Mouse (Mus musculus): ENCODE results near the gene Tmem214.

Tmem214 gene

DNA sequence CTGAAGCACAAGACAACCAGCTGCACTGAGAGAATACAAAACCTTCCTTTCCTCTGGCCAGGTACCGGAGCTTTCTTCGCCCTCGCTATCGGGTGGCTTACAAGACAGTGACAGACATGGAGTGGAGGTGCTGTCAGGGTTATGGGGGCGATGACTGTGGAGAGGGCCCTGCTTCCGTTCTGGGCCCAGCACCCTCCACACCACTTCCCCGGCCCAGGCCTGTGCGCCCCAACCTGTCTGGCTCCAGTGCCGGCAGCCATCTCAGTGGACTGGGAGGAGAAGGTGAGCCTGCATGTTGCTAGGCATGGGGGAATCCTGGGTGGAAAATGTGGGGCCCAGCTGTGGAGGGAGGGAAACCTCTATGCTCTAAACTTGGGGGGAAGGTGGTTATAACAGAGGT, 47.6 kb downstream of the Tmem214 start:
- no peak for DNase-seq (ENCODE audit: low spot score)

DNA sequence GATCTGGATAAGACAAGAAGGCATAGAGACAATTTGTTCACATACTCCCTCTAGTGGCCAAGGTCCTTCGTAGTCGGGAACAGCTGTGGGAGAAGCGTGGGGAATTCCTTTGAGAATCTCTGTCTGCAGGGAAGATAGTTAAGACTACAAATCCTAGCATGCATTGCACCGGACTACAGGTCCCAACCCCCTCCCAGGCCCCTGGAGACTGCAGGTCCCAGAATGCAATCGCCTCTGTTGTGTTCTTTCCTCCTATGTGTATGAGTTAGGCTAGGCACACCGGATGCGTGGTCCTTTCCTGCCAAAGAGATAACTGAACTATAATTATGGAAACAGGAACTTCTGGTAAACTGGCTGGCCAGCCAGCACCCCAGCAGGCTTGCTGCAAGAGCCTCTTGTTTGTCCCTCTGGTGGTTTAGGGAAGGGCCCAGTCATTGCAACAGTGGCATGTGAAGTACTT, 48.2 kb downstream of the Tmem214 start:
- DNase-seq (ENCODE audit: low spot score): peak; percentile 81

DNA sequence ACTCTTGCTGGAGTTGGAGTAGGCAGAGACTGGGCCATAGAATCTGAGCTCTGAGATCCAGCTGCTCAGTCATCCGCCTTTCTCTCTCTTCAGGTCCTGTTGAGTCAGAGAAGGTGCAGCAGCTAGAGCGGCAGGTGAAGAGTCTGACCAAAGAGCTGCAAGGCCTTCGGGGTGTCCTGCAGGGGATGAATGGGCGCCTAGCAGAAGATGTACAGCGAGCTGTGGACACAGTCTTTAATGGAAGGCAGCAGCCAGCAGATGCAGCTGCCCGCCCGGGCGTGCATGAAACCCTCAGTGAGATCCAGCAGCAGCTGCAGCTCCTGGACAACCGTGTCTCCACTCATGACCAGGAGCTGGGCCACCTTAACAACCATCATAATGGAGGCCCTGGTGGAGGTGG, 49.0 kb downstream of the Tmem214 start:
- DNase-seq (ENCODE audit: low spot score): no peak

DNA sequence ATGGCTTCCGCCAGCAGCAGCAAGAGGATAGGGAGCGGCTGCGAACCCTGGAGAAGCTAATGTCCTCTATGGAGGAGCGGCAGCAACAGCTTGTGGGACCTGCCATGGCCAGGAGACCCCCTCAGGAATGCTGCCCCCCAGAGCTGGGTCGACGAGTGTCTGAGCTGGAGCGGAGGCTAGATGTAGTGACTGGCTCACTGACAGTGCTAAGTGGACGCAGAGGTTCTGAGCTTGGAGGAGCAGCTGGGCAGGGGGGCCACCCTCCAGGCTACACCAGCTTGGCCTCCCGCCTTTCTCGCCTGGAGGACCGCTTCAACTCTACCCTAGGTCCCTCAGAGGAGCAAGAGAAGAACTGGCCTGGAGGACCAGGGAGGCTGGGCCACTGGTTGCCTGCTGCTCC, 49.5 kb downstream of the Tmem214 start:
- DNase-seq (ENCODE audit: low spot score): no peak

DNA sequence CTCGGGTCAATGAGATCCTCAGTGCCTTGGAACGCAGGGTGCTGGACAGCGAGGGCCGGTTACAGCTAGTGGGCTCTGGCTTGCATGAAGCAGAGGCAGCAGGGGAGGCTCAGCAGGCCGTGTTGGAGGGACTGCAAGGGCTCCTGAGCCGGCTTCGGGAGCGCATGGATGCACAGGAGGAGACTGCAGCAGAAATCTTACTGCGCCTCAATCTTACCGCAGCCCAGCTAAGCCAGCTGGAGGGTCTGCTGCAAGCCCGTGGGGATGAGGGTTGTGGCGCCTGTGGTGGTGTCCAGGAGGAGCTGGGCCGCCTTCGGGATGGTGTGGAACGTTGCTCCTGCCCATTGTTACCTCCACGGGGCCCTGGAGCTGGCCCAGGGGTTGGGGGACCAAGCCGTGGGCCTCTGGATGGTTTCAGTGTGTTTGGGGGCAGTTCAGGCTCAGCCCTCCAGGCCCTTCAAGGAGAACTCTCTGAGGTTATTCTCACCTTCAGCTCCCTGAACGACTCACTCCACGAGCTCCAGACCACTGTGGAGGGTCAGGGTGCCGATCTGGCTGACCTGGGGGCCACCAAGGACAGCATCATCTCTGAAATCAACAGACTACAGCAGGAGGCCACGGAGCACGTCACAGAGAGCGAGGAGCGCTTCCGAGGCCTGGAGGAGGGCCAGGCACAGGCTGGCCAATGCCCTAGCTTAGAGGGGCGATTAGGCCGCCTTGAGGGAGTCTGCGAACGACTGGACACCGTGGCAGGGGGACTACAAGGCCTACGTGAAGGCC, 50.3 kb downstream of the Tmem214 start:
- no peak for DNase-seq (ENCODE audit: low spot score)

DNA sequence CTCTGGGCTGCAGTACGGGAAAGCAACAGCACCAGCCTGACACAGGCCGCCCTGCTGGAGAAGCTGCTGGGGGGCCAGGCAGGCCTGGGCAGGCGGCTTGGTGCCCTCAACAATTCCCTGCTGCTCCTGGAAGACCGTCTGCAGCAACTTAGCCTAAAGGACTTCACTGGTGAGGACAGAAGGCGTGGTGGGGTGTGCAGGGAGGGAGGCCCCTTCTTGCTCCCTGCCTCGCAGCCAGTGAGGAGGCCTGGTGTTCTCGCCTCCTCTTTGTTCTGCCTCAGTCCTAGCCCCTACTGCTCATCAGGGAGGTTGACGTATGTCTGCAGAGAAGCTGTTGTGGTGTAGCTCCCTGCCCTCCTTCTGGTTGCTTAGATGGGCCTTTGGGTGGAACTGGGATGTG, 50.9 kb downstream of the Tmem214 start:
- no peak for DNase-seq (ENCODE audit: low spot score)

DNA sequence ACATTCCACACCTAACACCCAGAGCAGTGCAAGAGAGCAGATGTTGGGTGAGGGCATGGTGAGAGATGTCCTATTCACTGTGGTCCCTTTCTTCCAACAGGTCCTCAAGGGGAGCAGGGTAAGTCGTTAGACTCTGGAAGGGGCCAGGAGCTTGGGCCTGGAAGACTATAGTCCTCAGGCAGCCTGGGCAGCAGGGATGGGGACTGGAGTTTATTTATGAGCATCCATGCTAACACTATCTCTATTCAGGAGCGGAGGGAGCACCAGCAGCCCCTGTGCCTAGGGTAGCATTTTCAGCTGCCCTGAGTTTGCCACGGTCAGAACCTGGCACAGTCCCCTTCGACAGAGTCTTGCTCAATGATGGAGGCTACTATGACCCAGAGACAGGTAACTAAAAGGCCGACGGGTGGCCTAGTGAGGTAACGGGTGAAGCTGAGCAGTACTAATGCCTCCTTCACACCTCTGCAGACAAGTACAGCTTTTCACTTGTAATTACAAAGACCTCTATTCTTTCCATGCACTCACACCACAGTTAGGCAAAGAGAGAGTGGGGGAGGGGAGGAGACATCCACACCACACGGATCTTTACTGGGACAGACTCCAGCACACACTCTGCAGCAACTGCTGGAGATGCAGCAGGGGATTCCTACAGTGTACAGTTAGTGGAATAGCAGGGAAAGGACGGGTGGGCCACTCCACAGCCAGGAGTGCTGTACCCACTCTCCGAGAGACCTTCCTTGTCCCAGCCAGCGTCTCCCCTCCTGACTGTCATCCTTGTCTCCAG, 52.2 kb downstream of the Tmem214 start:
- no peak for DNase-seq (ENCODE audit: low spot score)

DNA sequence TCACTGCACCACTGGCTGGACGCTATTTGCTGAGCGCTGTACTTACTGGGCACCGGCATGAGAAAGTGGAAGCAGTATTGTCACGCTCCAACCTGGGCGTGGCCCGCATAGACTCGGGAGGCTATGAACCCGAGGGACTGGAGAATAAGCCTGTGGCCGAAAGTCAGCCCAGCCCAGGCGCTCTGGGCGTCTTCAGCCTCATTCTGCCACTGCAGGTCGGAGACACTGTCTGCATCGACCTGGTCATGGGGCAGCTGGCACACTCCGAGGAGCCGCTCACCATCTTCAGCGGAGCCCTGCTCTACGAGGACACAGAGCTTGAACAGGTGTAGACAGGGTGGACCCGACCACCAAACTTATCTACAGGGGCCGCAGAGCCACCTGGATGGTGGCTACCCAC, 52.8 kb downstream of the Tmem214 start:
- DNase-seq (ENCODE audit: low spot score): no peak

DNA sequence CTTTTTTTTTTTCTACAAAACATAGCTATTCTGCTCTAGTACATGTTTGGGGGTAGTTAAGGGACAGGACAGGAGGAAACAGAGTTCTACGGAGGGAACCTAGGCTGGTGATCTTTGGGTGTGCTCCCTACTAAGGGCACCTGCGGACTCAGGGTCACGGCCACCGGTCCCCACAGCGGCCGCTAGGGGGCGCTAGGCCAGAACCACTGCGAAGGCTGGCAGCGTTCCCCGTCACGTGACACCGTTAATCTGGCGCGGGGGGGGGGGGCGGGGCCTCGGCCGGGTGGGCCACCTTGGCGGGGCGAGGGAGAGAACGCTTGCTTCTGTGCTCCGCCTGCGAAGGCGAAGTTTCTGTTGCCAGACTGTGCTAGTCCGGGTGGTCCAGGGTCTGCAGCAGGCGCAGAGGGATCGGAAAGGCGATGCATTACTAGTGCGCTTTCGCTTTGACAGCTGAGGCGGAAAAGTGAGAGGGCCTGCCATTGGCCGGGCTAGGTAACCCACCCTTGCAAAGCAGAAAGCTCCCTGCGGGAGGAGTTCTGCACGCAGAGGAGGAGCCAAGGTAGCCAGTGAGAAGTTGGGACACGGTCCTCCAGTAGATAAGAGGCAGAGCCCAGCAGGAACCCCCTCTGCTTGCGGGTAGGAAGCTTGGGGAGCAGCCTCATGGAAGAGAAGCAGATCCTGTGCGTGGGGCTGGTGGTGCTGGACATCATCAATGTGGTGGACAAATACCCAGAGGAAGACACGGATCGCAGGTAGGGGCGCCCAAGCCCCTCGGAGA, 53.6 kb downstream of the Tmem214 start, which contains the start of gene Khk:
Gene Khk, plus strand, starts transcription at position 176 of the 778 bp plus-strand sequence.
- DNase-seq (ENCODE audit: low spot score): peak; percentile 88

DNA sequence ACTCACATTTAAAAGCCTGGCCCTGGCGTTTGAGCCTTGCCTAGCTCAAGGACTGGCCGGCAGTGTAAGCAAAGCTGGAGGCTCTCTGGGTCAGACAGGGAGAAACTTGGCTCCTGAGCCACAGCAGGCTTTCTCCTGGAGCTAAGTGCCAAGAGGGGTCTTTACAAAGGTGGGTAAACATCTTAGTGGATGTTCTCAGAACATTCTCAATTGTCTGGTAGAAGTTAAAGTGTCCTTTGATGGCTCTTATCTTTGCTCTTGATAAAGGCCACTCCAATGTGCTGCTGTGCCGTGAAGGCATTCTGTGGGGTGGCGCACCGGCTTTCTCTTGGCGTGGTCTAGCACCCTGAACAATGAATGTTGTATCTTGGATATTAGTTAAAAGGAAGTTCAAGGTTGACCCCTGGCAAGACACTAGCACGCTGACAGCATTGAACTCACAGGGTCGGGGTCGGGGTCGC, 54.8 kb downstream of the Tmem214 start:
- no peak for DNase-seq (ENCODE audit: low spot score)

DNA sequence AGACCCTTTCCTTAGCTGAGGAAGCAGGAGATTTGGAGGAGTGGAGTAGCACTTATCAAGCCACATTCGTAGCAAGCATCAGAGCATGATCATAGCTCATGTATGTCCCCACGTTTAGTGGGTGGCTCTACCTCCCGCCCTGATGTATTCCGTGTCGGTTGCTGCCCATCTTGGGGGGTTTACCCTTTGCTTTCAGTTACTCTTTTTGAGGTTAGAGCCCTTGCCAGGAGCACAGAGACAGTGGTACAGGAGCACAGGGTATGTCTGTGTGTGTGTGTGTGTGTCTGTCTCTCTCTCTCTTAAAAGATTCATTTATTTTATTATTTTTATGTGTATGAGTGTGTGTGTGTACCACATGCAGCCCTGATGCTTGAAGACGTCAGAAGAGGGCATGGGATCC, 55.3 kb downstream of the Tmem214 start:
- DNase-seq (ENCODE audit: low spot score): no peak

DNA sequence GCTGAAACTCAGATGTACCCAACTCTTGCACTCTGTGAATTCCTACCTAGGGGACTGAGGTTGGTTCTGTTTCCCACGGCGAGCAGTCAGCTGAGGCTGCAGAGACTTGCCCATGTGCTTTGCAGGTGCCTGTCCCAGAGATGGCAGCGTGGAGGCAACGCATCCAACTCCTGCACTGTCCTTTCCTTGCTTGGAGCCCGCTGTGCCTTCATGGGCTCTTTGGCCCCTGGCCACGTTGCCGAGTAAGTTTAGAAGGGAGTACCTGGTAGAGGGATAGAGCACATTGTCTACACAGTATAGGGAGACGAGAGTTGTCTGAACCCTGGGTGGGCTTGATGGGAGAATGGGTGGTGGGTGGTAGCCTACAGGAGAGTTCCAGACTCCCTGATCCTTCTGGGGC, 56.8 kb downstream of the Tmem214 start:
- DNase-seq (ENCODE audit: low spot score): no peak

DNA sequence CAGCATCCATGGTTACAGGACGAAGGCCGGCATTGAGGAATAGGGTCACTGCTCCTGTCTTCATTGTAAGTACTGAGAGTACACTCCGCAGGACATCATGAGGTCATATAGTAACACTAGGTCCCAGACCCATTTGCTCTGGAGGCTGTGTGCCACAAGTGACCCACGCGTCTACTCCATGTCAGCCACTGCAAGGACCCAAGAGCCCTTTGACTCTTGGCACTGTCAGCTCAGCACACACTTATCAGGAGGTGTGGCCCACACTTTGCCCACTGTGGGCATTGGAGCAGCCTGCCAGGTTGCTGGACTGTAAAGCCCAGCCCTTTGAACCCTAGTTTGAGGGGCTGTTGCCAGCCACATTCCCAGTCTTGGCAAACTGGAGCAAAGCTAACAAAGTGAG, 57.4 kb downstream of the Tmem214 start:
- no peak for DNase-seq (ENCODE audit: low spot score)

DNA sequence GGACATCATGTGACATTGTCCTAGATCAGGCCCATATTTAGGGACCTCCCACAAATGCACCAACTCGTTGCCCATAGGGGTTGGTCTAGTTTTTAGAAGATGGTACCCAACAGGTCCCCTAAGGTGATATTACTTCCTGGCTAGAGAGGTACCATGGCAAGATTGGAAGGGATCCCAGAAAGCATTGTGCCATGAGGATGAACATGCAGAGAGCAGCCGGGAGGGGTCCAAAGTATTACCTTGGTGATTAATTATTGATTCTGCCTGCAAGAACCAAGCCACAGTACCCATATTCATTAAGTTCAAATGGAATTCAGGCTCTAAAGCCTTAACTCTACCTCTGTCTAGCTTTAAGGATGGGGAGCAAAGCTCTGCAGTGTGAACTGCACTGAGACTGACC, 58.3 kb downstream of the Tmem214 start:
- no peak for DNase-seq (ENCODE audit: low spot score)

DNA sequence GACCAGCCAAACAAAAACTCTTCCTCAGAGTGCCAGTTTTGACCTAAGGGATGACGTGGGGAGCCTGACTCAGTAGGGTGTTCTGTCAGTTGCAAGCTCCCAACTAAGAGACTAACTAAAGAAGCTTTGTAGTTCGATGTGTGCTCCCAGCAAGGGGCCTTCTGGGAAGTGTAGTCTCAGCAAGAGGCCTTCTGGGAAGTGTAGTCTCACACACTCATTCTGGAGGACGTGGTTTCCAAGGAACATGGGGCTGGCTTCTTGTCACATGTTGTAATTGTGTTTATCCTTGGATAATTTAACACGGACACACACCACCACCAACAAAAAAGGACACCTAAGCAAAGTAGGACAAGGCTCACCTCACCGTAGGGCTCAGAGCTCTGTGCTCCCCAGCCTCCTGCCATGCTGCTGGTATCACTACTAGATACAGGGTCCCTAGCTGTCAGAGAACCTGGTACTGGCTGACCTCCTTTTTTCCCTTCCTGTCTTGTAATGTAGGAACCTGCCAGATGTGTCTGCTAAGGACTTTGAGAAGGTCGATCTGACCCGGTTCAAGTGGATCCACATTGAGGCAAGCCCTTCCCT, 60.2 kb downstream of the Tmem214 start:
- DNase-seq (ENCODE audit: low spot score): no peak
